8 mouse cellular contexts compared by ENCODE assay signal in the genomic region with DNA sequence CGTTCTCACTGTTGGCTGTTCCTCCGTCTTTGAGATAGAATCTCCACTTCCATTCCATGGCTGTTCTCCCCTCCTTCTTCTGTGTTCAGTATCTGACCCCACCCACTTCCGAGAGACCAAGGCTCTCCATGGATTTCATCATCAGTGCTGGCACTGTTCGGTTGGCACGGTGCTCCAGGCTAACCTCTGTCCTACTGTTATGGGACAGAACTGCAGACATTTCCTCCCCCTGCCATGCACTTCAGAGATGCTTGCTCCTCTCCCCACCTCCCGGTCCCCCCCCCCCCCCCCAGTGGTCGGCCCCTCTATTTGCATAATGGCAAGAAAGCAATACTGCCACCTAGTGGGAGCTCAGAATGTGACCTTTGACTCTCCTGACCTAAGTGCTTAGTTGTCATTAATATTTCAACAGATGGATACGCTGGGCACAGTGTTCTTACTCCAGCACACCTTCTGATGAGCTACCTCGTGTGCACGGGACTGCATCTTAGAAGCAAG.
DNase-seq lines count a peak whose midpoint lies in the region; ATAC-seq and TF ChIP-seq lines count a peak whose summit lies in the region.

No protein-coding gene starts in this region.

- intact Hi-C loops in heart, adult 2 months (cut with DNase I): loop anchor here (2.0 kb wide), 1 partner anchor 152 kb away; no protein-coding TSS in a partner anchor
- intact Hi-C loops in left cerebral cortex, postnatal 36 days (cut with DNase I): loop anchor here (5.0 kb wide), 1 partner anchor 126 kb away; the partner anchor contains the start of gene Prkce

- peak overlapping the region; percentile 30 for H3K9ac ChIP-seq in heart, adult 2 months (ENCODE audit: low read depth, low read length)
- H3K9ac ChIP-seq in kidney, embryonic 14.5 days (ENCODE audit: low read depth, low read length): no peak overlapping the region

- peak; percentile 77 for DNase-seq in CD4-positive helper T cell, adult 2 months (ENCODE audit: low read depth, low spot score)
- peak; percentile 61 for DNase-seq in NIH3T3 (ENCODE audit: low read depth)
- peak; percentile 85 for DNase-seq in embryo, embryonic 10 days (ENCODE audit: low spot score)
- peak; percentile 78 to 81 for DNase-seq in heart, adult 2 months
- DNase-seq in lung, postnatal 25 days (ENCODE audit: low spot score): peak; percentile 80
- DNase-seq in left cerebral cortex, postnatal 36 days (ENCODE audit: low spot score in 2 of 2): no peak

- TF ChIP-seq CTCF in heart, adult 2 months (IDR thresholded peaks at IDR 0.05): peak; percentile 79
- TF ChIP-seq CTCF in testis, adult 2 months (IDR thresholded peaks at IDR 0.05; ENCODE audit: control insufficient read depth, insufficient read depth, insufficient replicate concordance, low read depth, low read length): peak; percentile 35; the same call in 1 of the 2 replicates

- peaks cover 13% of the 10 kb centered on the region for H3K4me1 ChIP-seq in heart, adult 2 months (ENCODE audit: control insufficient read depth, insufficient read depth, low read length)
- H3K4me1 ChIP-seq in kidney, embryonic 14.5 days (ENCODE audit: control insufficient read depth, insufficient read depth, low read length): no peaks in the 10 kb centered on the region
- H3K4me1 ChIP-seq in testis, adult 2 months (ENCODE audit: control insufficient read depth, insufficient read depth, low read length): peaks cover 5% of the 10 kb centered on the region

- H3K27ac ChIP-seq in heart, adult 2 months: peak overlapping the region; percentile 53
- H3K27ac ChIP-seq in kidney, embryonic 14.5 days (ENCODE audit: low read depth, low read length): no peak overlapping the region
- no peak overlapping the region for H3K27ac ChIP-seq in testis, adult 2 months (ENCODE audit: control insufficient read depth, insufficient read depth, low read depth, low read length)

- H3K36me3 ChIP-seq in heart, adult 2 months (ENCODE audit: control insufficient read depth, insufficient read depth, low read length): no peaks in the 10 kb centered on the region
- H3K36me3 ChIP-seq in kidney, embryonic 14.5 days (ENCODE audit: control insufficient read depth, insufficient read depth, low read length): no peaks in the 10 kb centered on the region
- H3K36me3 ChIP-seq in testis, adult 2 months (ENCODE audit: control insufficient read depth, insufficient read depth, low read length): no peaks in the 10 kb centered on the region

- TF ChIP-seq POLR2A in heart, adult 2 months (IDR thresholded peaks at IDR 0.05; ENCODE audit: insufficient read depth, low read depth, low read length): no peak
- TF ChIP-seq POLR2A in testis, adult 2 months (IDR thresholded peaks at IDR 0.05; ENCODE audit: control insufficient read depth, low read depth, low read length): no peak

- no peak overlapping the region for H3K4me2 ChIP-seq in kidney, embryonic 14.5 days (replicated peaks; ENCODE audit: low read depth, low read length)

- TF ChIP-seq EP300 in heart, adult 2 months (IDR thresholded peaks at IDR 0.05; ENCODE audit: insufficient read depth, low read depth, low read length): peak; percentile 58; the same call in 1 of the 2 replicates

- no peaks in the 10 kb centered on the region for H3K27me3 ChIP-seq in heart, adult 2 months (ENCODE audit: control insufficient read depth, insufficient read depth, low read length)
- H3K27me3 ChIP-seq in kidney, embryonic 14.5 days (ENCODE audit: control insufficient read depth, insufficient read depth, low read length): no peaks in the 10 kb centered on the region
- no peaks in the 10 kb centered on the region for H3K27me3 ChIP-seq in testis, adult 2 months (ENCODE audit: control insufficient read depth, insufficient read depth, low read length)

- H3K9me3 ChIP-seq in kidney, embryonic 14.5 days (ENCODE audit: control insufficient read depth, low read length): no peaks in the 10 kb centered on the region

- H3K79me2 ChIP-seq in heart, adult 2 months (replicated peaks; ENCODE audit: control insufficient read depth, insufficient read depth, low read length): 0 out of 2 replicates have a peak, but pooled peaks cover 1% of the 10 kb centered on the region

- peak; percentile 56 for ATAC-seq in kidney, embryonic 14.5 days (ENCODE audit: low FRiP score, low TSS enrichment)

- 11% methylated on average over 10 of the region's 10 CpGs for WGBS in heart, adult 2 months
- 45% methylated on average over 10 of the region's 10 CpGs for WGBS in kidney, embryonic 14.5 days

- peak overlapping the region; percentile 6; the same call in 1 of the 2 replicates for H3K4me3 ChIP-seq in heart, adult 2 months
- no peak overlapping the region for H3K4me3 ChIP-seq in kidney, embryonic 14.5 days (ENCODE audit: low read length)
- no peak overlapping the region for H3K4me3 ChIP-seq in testis, adult 2 months (ENCODE audit: control insufficient read depth, low read depth, low read length)

Comparison
In these comparisons a context has a peak if more than half of its experiments do, and no peak if none do; other contexts are left out.
1. DNase-seq: peak in CD4-positive helper T cell, adult 2 months (single experiment), NIH3T3 (single experiment), embryo, embryonic 10 days (single experiment), heart, adult 2 months (2 of 2) and lung, postnatal 25 days (single experiment); none in left cerebral cortex, postnatal 36 days (0 of 2).